Mouse (Mus musculus) CD4-positive helper T cell, adult 2 months (primary cell): Measurements from ENCODE around the gene Pwp1.
"Not testable (repeated sequence)": the region's sequence is repeated elsewhere in the genome, so short reads cannot be mapped to it uniquely, and the experiment has no call there.

Experiments
- DNase-seq: peaks from one replicate; pipeline ENCODE4 v3.0.0-alpha.2; 2012; ENCODE audit warnings: low read depth, missing footprints, low spot score

The Pwp1 gene

DNA sequence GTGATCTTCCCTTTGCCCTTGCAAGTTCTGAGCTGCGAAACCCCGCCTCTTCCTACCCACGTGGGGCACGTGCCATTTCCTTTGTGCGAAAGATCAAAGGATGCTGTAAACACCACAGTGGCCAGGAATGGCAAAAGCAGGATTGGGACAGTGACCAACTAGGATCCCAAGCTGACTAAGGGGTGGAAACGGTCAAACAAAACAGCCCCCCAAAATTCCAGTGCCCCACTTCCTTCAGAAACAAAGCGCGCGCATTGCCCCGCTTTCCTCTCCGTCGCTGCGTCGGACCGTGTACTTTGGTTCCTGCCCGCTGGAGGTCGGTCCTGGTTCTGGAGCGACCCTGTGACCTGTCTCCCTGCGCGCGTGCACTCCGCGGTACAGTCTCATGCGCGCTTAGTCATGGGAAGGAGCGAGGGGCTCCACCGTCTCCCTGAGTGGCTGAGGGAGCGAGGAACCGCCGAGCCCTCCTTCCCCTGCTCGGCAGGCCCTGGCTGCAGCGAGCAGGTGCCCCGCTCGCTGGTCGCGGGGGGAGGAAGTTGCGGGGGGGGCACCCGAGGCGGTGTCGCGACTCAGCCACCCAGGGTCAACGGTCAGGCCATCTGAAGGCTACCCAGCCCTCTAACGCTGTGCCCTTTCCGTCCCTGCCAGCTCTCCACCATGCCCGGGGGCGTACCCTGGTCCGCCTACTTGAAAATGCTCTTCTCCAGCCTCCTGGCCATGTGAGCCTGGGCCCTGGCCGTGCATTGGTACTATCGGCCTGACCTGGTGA, at the start of gene Pwp1:
TSS of gene Pwp1 (plus strand) at position 410 of the 769 bp plus-strand sequence.
- DNase-seq: peak; percentile 70

DNA sequence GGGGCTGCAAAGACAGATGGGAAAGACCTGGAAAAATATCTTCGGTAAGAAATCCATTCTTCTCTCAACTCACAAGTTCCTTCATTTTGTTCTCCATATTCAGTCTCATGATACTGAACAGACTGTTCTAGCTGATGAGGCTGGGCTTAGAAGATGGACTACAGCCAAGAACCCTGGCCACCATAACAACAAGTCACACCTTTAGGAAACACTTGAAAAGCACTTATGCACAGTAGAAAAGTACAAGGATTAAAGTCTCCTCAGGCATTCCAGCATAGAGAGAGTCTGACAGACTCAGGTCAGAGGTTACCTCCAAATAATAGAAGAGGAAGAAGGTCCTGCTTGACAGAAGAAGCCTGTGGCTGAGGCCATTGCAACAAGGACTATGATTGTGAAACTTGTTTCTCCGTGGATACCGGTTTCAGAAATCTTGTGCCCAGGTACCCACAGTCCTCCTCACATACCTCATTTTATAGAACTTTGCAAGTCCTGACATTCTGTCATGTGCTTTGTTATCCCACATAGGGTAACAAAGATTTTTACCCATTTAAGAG, 7.1 kb upstream of the Pwp1 start:
- not testable (repeated sequence) for DNase-seq

DNA sequence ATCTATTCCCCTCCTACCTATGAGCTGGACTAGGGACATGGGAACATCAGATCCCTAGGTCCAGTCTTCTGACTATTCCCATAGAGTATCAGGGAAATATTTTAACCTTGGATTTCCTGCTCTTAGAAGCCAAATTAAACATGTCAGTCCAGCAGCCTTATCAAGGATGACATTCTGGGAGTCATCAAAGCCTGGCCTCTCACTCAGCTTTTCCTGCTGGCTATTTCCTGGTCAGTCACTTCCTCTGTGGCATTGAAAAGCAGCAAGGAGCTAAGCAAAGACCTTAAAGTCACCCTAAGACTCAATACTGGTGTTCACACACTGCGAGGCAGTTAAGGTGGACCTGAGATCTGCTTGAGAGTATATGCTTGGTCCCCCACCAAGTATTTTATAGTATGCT, 5.5 kb upstream of the Pwp1 start:
- DNase-seq: not testable (repeated sequence)

DNA sequence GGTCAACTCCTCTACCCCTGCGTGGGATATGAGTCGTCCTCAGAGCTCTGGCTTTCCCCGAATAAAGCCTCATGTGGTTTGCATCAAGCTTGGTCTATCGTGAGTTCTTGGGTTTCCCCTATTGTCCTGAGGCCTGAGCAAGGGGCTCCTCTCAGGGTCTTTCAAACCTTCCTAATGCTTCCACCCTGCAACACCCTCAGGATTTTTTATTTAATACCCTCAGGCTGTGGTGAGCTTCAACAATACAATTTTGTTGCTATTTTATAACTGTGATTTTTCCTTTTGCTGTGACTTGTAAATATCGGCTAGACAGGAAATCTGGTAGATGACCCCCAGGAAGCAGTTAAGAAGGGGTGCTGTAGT, 591 bp upstream of the Pwp1 start:
- DNase-seq: not testable (repeated sequence)

GRCm38 (mm10) chr10:85846105-85846862, 17.0 kb downstream of the Pwp1 start:
- DNase-seq: no peak

- peak; percentile 91 for DNase-seq
Observed at GRCm38 (mm10) chr10:85871698-85872478, 42.6 kb downstream of the Pwp1 start.

- DNase-seq: peak; percentile 60
Observed at GRCm38 (mm10) chr10:85872479-85872773, 43.1 kb downstream of the Pwp1 start.

GRCm38 (mm10) chr10:85873861-85874544, 44.7 kb downstream of the Pwp1 start:
- DNase-seq: no peak

GRCm38 (mm10) chr10:85875812-85876211, 46.5 kb downstream of the Pwp1 start:
- no peak for DNase-seq

- DNase-seq: no peak
Observed at GRCm38 (mm10) chr10:85879886-85880486, 50.7 kb downstream of the Pwp1 start.

DNA sequence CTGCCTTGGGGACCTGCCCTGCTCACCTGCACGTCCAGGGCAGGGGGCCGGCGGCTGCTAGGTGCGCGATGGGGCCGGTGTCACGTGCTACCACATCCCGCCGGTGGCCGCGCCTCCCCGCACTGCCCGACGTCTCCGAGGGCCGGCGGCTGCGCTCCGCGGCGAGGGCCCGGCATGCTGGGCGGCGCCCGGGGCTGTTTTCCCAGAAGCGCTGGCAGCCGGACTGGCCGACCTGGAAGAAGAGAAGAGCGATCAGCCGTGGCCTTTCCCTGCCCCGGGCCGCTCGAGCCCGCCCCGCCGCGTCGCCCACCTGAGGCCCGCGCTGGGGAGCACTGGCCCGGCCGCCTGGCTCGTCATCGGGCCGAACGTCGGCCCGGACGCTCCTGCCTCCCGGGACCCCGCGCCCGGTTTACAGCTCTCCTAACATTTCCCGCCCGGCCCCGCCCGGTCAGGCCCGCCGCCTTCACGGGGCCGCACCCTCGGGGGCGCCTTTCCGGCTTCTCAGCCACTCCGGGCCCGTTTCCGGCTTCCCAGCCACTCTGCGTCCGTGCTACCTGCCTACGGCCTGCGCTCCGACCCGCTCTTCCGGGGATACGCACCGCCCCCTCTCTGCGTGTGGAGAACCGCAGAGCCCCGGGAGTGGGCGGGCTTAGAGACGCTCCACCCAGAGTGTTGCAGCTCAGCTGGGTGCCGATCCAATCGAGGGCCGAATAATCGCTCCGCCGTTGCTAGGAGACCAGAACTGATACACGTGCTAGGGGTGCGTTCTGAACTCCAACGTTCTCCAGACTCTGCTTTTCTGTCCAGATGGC, 87.4 kb downstream of the Pwp1 start, which contains the start of gene Prdm4:
TSS of gene Prdm4 (minus strand) at position 645 of the 812 bp plus-strand sequence.
- peak; percentile 99 for DNase-seq

DNA sequence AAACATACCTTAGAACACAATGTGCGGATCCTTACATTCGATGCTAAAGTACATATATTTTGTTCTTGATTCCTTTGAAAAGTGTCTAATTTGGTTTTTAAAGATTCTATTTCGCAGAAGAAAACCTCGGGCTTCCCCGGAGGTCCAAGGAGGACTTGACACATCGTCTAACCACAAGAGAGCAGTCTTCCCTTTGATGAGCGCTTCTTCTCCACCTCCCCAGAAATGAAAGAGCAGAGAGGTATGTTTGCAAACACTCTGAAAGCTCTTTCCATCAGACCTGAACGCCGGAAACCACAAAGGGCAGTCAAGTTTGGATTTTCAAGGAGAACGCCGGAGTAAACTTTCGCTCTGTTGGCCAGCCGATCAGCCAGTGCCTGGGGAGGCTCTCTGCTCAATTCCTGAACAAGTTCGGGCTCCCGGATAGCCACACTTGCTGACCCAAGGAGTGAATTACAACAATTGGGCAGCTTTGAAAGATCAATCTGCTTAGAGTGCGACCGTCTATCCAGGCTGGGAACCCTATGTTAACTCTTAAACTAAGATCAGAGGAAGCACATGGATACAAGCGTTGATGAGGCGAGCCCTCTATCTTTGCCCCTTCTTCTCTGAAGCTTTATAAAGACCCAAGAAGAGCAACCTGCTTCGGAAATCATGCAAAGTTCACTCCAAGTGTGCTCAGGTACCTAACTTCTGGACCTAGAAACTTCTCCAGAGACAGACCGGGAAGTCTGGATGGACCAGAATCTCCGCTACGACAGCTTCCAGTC, 98.6 kb downstream of the Pwp1 start, which contains the start of gene Ascl4:
TSS of gene Ascl4 (plus strand) at position 6 of the 770 bp plus-strand sequence.
- DNase-seq: peak; percentile 72

- DNase-seq: peak; percentile 89
Observed at GRCm38 (mm10) chr10:85928499-85929207, 99.4 kb downstream of the Pwp1 start.

GRCm38 (mm10) chr10:85929208-85929591, 99.9 kb downstream of the Pwp1 start:
- no peak for DNase-seq

DNA sequence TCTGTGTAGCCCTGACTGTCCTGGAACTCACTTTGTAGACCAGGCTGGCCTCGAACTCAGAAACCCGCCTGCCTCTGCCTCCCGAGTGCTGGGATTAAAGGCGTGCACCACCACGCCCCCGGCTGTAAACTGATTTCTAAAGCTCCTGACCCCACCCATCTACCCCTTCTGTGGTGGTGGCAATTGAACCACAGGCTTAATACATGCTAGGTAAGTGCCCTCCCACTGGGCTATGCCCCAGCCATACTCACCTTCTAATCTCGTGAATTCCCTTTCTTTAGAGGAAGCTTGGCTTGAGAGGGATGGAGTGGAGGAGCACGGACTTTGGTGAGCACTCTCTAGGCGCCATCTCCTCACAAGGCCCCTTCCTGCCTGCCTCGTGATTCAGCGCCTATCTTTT, 100.7 kb downstream of the Pwp1 start:
- DNase-seq: no peak

- DNase-seq: no peak
Observed at GRCm38 (mm10) chr10:85936280-85936965, 107.1 kb downstream of the Pwp1 start.
